Comparison of ENCODE assay signal across 9 mouse cellular contexts in the genomic region with DNA sequence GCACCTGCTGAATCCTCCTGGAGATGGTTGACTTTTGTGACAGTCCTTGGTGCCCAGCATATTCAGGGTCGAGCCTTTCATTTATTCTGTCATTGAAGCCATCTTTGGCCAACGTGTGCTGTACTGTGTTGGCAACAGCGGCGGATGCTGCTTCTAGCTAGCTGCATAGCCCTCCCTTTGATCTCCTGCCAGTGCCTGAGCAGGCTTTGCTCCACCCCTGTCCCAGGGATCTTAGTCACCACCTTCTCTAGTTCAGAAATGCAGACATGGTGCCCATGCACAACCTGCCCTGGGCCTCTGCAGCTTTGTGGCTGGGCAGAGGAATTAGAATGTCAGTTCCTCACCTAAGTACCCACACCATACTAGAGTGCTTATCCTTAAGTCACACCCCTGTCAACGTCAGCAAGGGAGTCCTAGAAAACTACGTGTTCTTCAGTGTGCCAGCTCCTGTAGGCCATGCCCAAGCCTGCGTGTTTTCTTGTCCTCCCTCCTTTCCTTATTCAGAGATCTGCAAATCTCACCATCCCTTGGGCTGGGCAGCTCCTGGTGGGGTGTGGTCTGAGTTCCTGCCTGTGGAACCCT.
DNase-seq lines count a peak whose midpoint lies in the region; ATAC-seq and TF ChIP-seq lines count a peak whose summit lies in the region.
"Had no signal": no experiment of that assay in that cellular context is flagged by ENCODE, and none has a peak within 500 bp of the region (broad histone marks: within the 10 kb centered on the region; RNA-seq: fewer than 3 reads in every experiment).

No protein-coding gene starts in this region.

- TF ChIP-seq CTCF in liver, postnatal 0 days (IDR thresholded peaks at IDR 0.05; ENCODE audit: low read depth): no peak

- no peak for TF ChIP-seq EP300 in liver, postnatal 0 days (IDR thresholded peaks at IDR 0.05; ENCODE audit: low read depth)

- ATAC-seq in megakaryocyte, adult 5-6 weeks (ENCODE audit: poor library complexity, severe bottlenecking): no peak
- peak; percentile 46; the same call in 1 of the 2 replicates for ATAC-seq in lung, embryonic 15.5 days (ENCODE audit: borderline replicate concordance, extremely low read depth, low FRiP score, low TSS enrichment)
- no peak for ATAC-seq in liver, postnatal 0 days
- ATAC-seq in monocyte, adult 5-6 weeks (replicated peaks; ENCODE audit: insufficient number of reproducible peaks, low FRiP score, low TSS enrichment, poor library complexity, severe bottlenecking): no peak

- peak overlapping the region; percentile 44 for H3K4me3 ChIP-seq in megakaryocyte, embryonic 14.5 days (replicated peaks)
- H3K4me3 ChIP-seq in lung, embryonic 15.5 days: no peak overlapping the region
- no peak overlapping the region for H3K4me3 ChIP-seq in liver, postnatal 0 days (ENCODE audit: low read depth, low read length)
- H3K4me3 ChIP-seq: limb, embryonic 12.5 days had no signal

- no peak overlapping the region for H3K9ac ChIP-seq in lung, embryonic 15.5 days
- H3K9ac ChIP-seq in liver, postnatal 0 days (replicated peaks): no peak overlapping the region
- H3K9ac ChIP-seq: limb, embryonic 12.5 days had no signal

- peak; percentile 90 for DNase-seq in adrenal gland, postnatal 14 days
- DNase-seq in fibroblast of lung, adult 2 months (ENCODE audit: low read depth): peak; percentile 87
- no peak for DNase-seq in liver, postnatal 0 days
- no peak for DNase-seq in urinary bladder, postnatal 4 days (ENCODE audit: low spot score in 2 of 2)

- H3K36me3 ChIP-seq in megakaryocyte, embryonic 14.5 days (replicated peaks; ENCODE audit: low read length): peaks cover 4% of the 10 kb centered on the region
- no peaks in the 10 kb centered on the region for H3K36me3 ChIP-seq in lung, embryonic 15.5 days
- H3K36me3 ChIP-seq in liver, postnatal 0 days (replicated peaks; ENCODE audit: insufficient read depth, low read length): no peaks in the 10 kb centered on the region
- H3K36me3 ChIP-seq: limb, embryonic 12.5 days had no signal

- no peaks in the 10 kb centered on the region for H3K27me3 ChIP-seq in megakaryocyte, embryonic 14.5 days (replicated peaks)
- H3K27me3 ChIP-seq in lung, embryonic 15.5 days: no peaks in the 10 kb centered on the region
- H3K27me3 ChIP-seq in liver, postnatal 0 days (ENCODE audit: insufficient read depth, low read length): no peaks in the 10 kb centered on the region
- H3K27me3 ChIP-seq: limb, embryonic 12.5 days had no signal

- 0 out of 2 replicates have a peak overlapping the region, but pooled peaks have one; percentile 11 for H3K27ac ChIP-seq in lung, embryonic 15.5 days
- H3K27ac ChIP-seq in liver, postnatal 0 days (ENCODE audit: low read depth): no peak overlapping the region
- H3K27ac ChIP-seq: limb, embryonic 12.5 days had no signal

- 42% methylated on average over 7 of the region's 7 CpGs for WGBS in lung, embryonic 15.5 days
- WGBS in liver, postnatal 0 days (ENCODE audit: insufficient replicate concordance): 63% methylated on average over 7 of the region's 7 CpGs

- H3K4me2 ChIP-seq in lung, embryonic 15.5 days: no peak overlapping the region
- no peak overlapping the region for H3K4me2 ChIP-seq in liver, postnatal 0 days (ENCODE audit: low read depth, low read length)
- H3K4me2 ChIP-seq: limb, embryonic 12.5 days had no signal

- H3K9me3 ChIP-seq in megakaryocyte, embryonic 14.5 days: 0 out of 2 replicates have a peak, but pooled peaks cover 3% of the 10 kb centered on the region
- H3K9me3 ChIP-seq in lung, embryonic 15.5 days: no peaks in the 10 kb centered on the region
- no peaks in the 10 kb centered on the region for H3K9me3 ChIP-seq in liver, postnatal 0 days (ENCODE audit: low read length)
- H3K9me3 ChIP-seq: limb, embryonic 12.5 days had no signal

- H3K4me1 ChIP-seq in megakaryocyte, embryonic 14.5 days: peaks cover 77% of the 10 kb centered on the region
- peaks cover 14% of the 10 kb centered on the region; the same call in 1 of the 2 replicates for H3K4me1 ChIP-seq in lung, embryonic 15.5 days
- no peaks in the 10 kb centered on the region for H3K4me1 ChIP-seq in liver, postnatal 0 days (ENCODE audit: insufficient read depth)
- H3K4me1 ChIP-seq: limb, embryonic 12.5 days had no signal

Comparison
In these comparisons a context has a peak if more than half of its experiments do, and no peak if none do; other contexts are left out.
1. DNase-seq: peak in adrenal gland, postnatal 14 days (single experiment) and fibroblast of lung, adult 2 months (single experiment); none in liver, postnatal 0 days (single experiment) and urinary bladder, postnatal 4 days (0 of 2).